Mouse (Mus musculus) heart, embryonic 15.5 days (tissue): ENCODE measurements around the gene Ano9. TPM values are rescaled to one million over a fixed set of nuclear protein-coding genes. Genes with fewer than 3 reads are reported as not detected.

Source experiments
- ATAC-seq: fragments of 200-750 bp; cut with Nextera tagmentation; replicated peaks from 2 replicates; pipeline ENCODE4 v1.8.0; 2017; ENCODE audit warnings: low read depth, moderate TSS enrichment; ENCODE audit not compliant: insufficient number of reproducible peaks, insufficient read depth, low FRiP score
- H3K27ac ChIP-seq: fragments of 300-500 bp; sonication (generic); 2 replicates; pipeline ENCODE4 v1.5.1; 2015; ENCODE audit warnings: mild to moderate bottlenecking, inconsistent platforms
- H3K27me3 ChIP-seq: fragments of 300-500 bp; sonication (generic); 2 replicates; pipeline ENCODE4 v1.6.1; 2015; ENCODE audit warnings: inconsistent platforms
- H3K36me3 ChIP-seq: fragments of 300-500 bp; sonication (generic); 2 replicates; pipeline ENCODE4 v1.6.1; 2015; ENCODE audit warnings: mild to moderate bottlenecking, inconsistent platforms
- H3K4me1 ChIP-seq: fragments of 300-500 bp; sonication (generic); replicated peaks from 2 replicates; pipeline ENCODE4 v1.6.1; 2015; ENCODE audit warnings: inconsistent platforms
- H3K4me2 ChIP-seq: fragments of 300-500 bp; sonication (generic); 2 replicates; pipeline ENCODE4 v1.6.1; 2015; ENCODE audit warnings: inconsistent platforms, mild to moderate bottlenecking, moderate library complexity
- H3K4me3 ChIP-seq: fragments of 300-500 bp; sonication (generic); 2 replicates; pipeline ENCODE4 v1.5.1; 2015; ENCODE audit warnings: mild to moderate bottlenecking, inconsistent platforms
- H3K9ac ChIP-seq: fragments of 300-500 bp; sonication (generic); 2 replicates; pipeline ENCODE4 v1.6.1; 2015; ENCODE audit warnings: mild to moderate bottlenecking, inconsistent platforms
- H3K9me3 ChIP-seq: fragments of 300-500 bp; sonication (generic); replicated peaks from 2 replicates; pipeline ENCODE4 v1.6.1; 2016; ENCODE audit warnings: inconsistent platforms
- WGBS: fragments of 180-500 bp; shearing (Covaris S2); methylation state at CpG from one replicate; pipeline ENCODE4 v1.1.7; 2015; ENCODE audit warnings: mixed read lengths; 5-methylcytosine and 5-hydroxymethylcytosine counted together
- polyA plus RNA-seq: library from polyadenylated mRNA; unstranded; fragments of >200 nt; fragmentation: Nextera tagmentation; extraction: Ambion mirVana; gene quantifications from 2 replicates; pipeline ENCODE4 v1.2.1, GENCODE M21; 2015

Gene Ano9
- polyA plus RNA-seq, 1 experiment from 2014 or later = 0.16 TPM

GRCm38 (mm10) chr7:141061269-141061692 lies 56.3 kb downstream of the Ano9 start:
- ATAC-seq = peak; percentile 8; the same call in 1 of the 2 replicates
- H3K27ac ChIP-seq = no peak overlapping the region
- H3K9me3 ChIP-seq = no peaks in the 10 kb centered on the region
- 3% methylated on average over 37 of the region's 37 CpGs for WGBS
- H3K4me2 ChIP-seq = peak overlapping the region; percentile 96
- peaks cover 58% of the 10 kb centered on the region for H3K27me3 ChIP-seq
- H3K36me3 ChIP-seq = no peaks in the 10 kb centered on the region
- H3K9ac ChIP-seq = peak overlapping the region; percentile 55
- H3K4me3 ChIP-seq = peak overlapping the region; percentile 60
- H3K4me1 ChIP-seq = peaks cover 12% of the 10 kb centered on the region

GRCm38 (mm10) chr7:141060426-141061242 lies 57.0 kb downstream of the Ano9 start, which contains the start of gene B4galnt4:
Gene B4galnt4 (plus strand): TSS chr7:141061104.
- ATAC-seq = peak; percentile 88
- no peak within 1 kb of the TSS for H3K27ac ChIP-seq
- peak within 1 kb of the TSS; percentile 60 for H3K4me3 ChIP-seq
- no peaks in the 10 kb centered on the region for H3K9me3 ChIP-seq
- peak within 1 kb of the TSS; percentile 55 for H3K9ac ChIP-seq
- under 1% methylated on average over 72 of the region's 72 CpGs for WGBS
- peaks cover 58% of the 10 kb centered on the region for H3K27me3 ChIP-seq
- H3K36me3 ChIP-seq = no peaks in the 10 kb centered on the region
- H3K4me1 ChIP-seq = peaks cover 12% of the 10 kb centered on the region
- peak within 1 kb of the TSS; percentile 96 for H3K4me2 ChIP-seq

DNA sequence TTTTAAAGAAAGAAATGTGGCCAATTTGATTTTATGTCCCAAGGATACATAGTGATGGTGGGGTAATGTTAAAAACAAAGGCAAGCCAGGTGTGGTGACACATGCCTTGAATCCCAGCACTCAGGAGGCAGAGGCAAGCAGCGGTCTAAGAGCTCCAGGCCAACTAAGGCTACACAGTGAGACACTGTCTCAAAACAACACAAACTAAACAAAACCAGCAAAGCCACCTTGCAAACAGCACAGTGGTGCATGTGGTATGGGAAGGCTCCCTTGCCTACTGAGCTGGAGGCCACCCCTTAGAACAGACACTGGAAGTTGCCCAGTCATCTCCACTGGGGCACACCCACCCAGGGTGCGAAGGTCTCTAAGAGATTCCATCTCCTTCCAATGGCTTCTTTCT lies 57.7 kb downstream of the Ano9 start:
- no peak overlapping the region for H3K27ac ChIP-seq
- H3K9ac ChIP-seq = no peak overlapping the region
- H3K27me3 ChIP-seq = peaks cover 58% of the 10 kb centered on the region
- H3K4me3 ChIP-seq = peak overlapping the region; percentile 60
- no peaks in the 10 kb centered on the region for H3K9me3 ChIP-seq
- ATAC-seq = no peak
- peaks cover 12% of the 10 kb centered on the region for H3K4me1 ChIP-seq
- WGBS = 66% methylated on average over 2 of the region's 2 CpGs
- peak overlapping the region; percentile 96 for H3K4me2 ChIP-seq
- no peaks in the 10 kb centered on the region for H3K36me3 ChIP-seq

GRCm38 (mm10) chr7:141058601-141059341 lies 58.8 kb downstream of the Ano9 start:
- ATAC-seq = no peak
- no peak overlapping the region for H3K27ac ChIP-seq
- no peaks in the 10 kb centered on the region for H3K36me3 ChIP-seq
- peaks cover 12% of the 10 kb centered on the region for H3K4me1 ChIP-seq
- H3K4me3 ChIP-seq = no peak overlapping the region
- no peaks in the 10 kb centered on the region for H3K9me3 ChIP-seq
- H3K9ac ChIP-seq = no peak overlapping the region
- H3K4me2 ChIP-seq = no peak overlapping the region
- WGBS = 78% methylated on average over 14 of the region's 14 CpGs
- peaks cover 51% of the 10 kb centered on the region for H3K27me3 ChIP-seq

GRCm38 (mm10) chr7:141057541-141057940 lies 60.1 kb downstream of the Ano9 start:
- Histone ChIP-seq H3K36me3 (no peaks in the 10 kb centered on the region), H3K9me3 (no peaks in the 10 kb centered on the region), H3K4me2 (no peak overlapping the region), H3K4me3 (no peak overlapping the region), H3K27me3 (peaks cover 41% of the 10 kb centered on the region), H3K27ac (no peak overlapping the region), H3K9ac (no peak overlapping the region), H3K4me1 (peaks cover 12% of the 10 kb centered on the region)
- no peak for ATAC-seq
- 71% methylated on average over 1 of the region's 1 CpGs for WGBS

DNA sequence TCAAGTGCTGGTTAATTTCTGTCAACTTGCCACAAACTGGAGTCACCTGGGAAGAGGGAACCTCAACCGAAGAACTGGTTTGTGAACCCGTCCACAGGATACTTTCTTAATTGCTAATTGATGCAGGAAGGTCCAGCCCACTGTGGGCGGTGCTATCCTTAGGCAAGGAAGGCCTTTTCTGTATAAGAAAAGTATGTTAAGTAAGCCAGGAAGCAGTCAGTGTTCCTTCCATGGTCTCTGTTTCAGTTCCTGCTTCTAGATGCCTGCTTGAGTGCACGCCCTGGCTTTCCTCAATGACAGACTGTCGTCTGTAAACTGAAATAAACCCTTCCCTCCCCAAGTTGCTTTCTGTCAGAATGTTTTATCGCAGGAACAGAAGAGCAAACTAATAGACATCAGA lies 60.6 kb downstream of the Ano9 start:
- Histone ChIP-seq H3K36me3 (no peaks in the 10 kb centered on the region), H3K27me3 (peaks cover 35% of the 10 kb centered on the region), H3K27ac (no peak overlapping the region), H3K4me2 (no peak overlapping the region), H3K9ac (no peak overlapping the region), H3K9me3 (no peaks in the 10 kb centered on the region), H3K4me1 (peaks cover 12% of the 10 kb centered on the region), H3K4me3 (no peak overlapping the region)
- no peak for ATAC-seq
- WGBS = 78% methylated on average over 6 of the region's 6 CpGs

- ATAC-seq = no peak
- Histone ChIP-seq H3K9me3 (no peaks in the 10 kb centered on the region), H3K9ac (no peak overlapping the region), H3K36me3 (no peaks in the 10 kb centered on the region), H3K4me1 (peaks cover 7% of the 10 kb centered on the region), H3K4me2 (no peak overlapping the region), H3K27ac (no peak overlapping the region), H3K4me3 (no peak overlapping the region), H3K27me3 (peaks cover 23% of the 10 kb centered on the region)
- 67% methylated on average over 4 of the region's 4 CpGs for WGBS
These were observed 61.8 kb downstream of the Ano9 start for GRCm38 (mm10) chr7:141055785-141056184.

GRCm38 (mm10) chr7:141052421-141052820 lies 65.2 kb downstream of the Ano9 start:
- 78% methylated on average over 2 of the region's 2 CpGs for WGBS
- no peak overlapping the region for H3K4me3 ChIP-seq

DNA sequence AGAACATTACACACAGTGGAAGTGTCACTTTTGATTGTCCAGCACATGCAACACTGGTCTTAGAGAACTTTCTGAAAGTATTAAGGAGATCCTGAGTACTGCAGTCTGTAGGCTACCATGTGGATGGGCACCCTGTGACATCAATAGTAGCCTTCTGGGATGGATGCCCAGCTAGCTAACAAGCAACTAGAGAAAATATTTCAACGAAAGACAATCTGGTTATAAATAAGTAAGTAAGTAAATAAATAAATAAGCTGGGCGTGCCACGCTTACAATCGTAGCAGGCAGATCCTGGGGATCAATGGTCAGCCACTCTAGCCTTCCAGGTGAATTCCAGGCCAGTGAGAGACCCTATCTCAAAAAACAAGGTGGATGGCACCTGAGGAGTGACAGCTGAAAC lies 65.6 kb downstream of the Ano9 start:
- H3K9ac ChIP-seq = no peak overlapping the region
- no peaks in the 10 kb centered on the region; the same call in 1 of the 2 replicates for H3K27me3 ChIP-seq
- no peak overlapping the region for H3K4me3 ChIP-seq
- no peak for ATAC-seq
- 83% methylated on average over 4 of the region's 4 CpGs for WGBS
- no peak overlapping the region for H3K4me2 ChIP-seq
- no peak overlapping the region for H3K27ac ChIP-seq
- peaks cover 13% of the 10 kb centered on the region for H3K4me1 ChIP-seq
- H3K9me3 ChIP-seq = no peaks in the 10 kb centered on the region
- no peaks in the 10 kb centered on the region for H3K36me3 ChIP-seq

More at GRCm38 (mm10) chr7:141052421-141052820, 65.2 kb downstream of the Ano9 start:
- Histone ChIP-seq H3K9ac (no peak overlapping the region), H3K4me1 (peaks cover 9% of the 10 kb centered on the region), H3K36me3 (no peaks in the 10 kb centered on the region), H3K27ac (no peak overlapping the region), H3K27me3 (no peaks in the 10 kb centered on the region; the same call in 1 of the 2 replicates), H3K9me3 (no peaks in the 10 kb centered on the region), H3K4me2 (no peak overlapping the region)
- ATAC-seq = no peak
